Mouse (Mus musculus) lung, postnatal 0 days (tissue): ENCODE data around the gene Atp5d.

Experiments
- CTCF ChIP-seq: IDR thresholded peaks from 2 replicates; pipeline ENCODE4 v1.5.1; 2016; ENCODE audit warnings: antibody characterized with exemption, mild to moderate bottlenecking
- EP300 ChIP-seq: IDR thresholded peaks from 2 replicates; pipeline ENCODE4 v1.6.1; 2016; ENCODE audit warnings: antibody characterized with exemption, mild to moderate bottlenecking, control low read depth

- TF ChIP-seq CTCF (no peak), EP300 (peak; percentile 75)
These were observed 20.0 kb downstream of the Atp5d start for GRCm38 (mm10) chr10:80158307-80158986.
